Mouse (Mus musculus) heart, embryonic 13.5 days (tissue): Measurements from ENCODE around the gene Cyp27a1. TPM values are rescaled to one million over a fixed set of nuclear protein-coding genes. Genes with fewer than 3 reads are reported as not detected.

Experiments
- ATAC-seq: fragments of 200-750 bp; cut with Nextera tagmentation; 2 replicates; pipeline ENCODE4 v1.8.0; 2017; ENCODE audit warnings: moderate TSS enrichment; ENCODE audit not compliant: insufficient number of reproducible peaks, low FRiP score, low TSS enrichment; ENCODE audit errors: extremely low read depth
- H3K27ac ChIP-seq: fragments of 300-500 bp; sonication (generic); replicated peaks from 2 replicates; pipeline ENCODE4 v1.5.1; 2015; ENCODE audit warnings: moderate library complexity, mild to moderate bottlenecking, inconsistent platforms
- H3K27me3 ChIP-seq: fragments of 300-500 bp; sonication (generic); replicated peaks from 2 replicates; pipeline ENCODE4 v1.6.1; 2015; ENCODE audit warnings: mild to moderate bottlenecking, inconsistent platforms
- H3K36me3 ChIP-seq: fragments of 300-500 bp; sonication (generic); 2 replicates; pipeline ENCODE4 v1.6.1; 2015; ENCODE audit warnings: mild to moderate bottlenecking, inconsistent platforms
- H3K4me1 ChIP-seq: fragments of 300-500 bp; sonication (generic); 2 replicates; pipeline ENCODE4 v1.6.1; 2015; ENCODE audit warnings: inconsistent platforms
- H3K4me2 ChIP-seq: fragments of 300-500 bp; sonication (generic); 2 replicates; pipeline ENCODE4 v1.6.1; 2015; ENCODE audit warnings: inconsistent platforms, mild to moderate bottlenecking, moderate library complexity
- H3K4me3 ChIP-seq: fragments of 300-500 bp; sonication (generic); 2 replicates; pipeline ENCODE4 v1.5.1; 2015; ENCODE audit warnings: moderate library complexity, mild to moderate bottlenecking, inconsistent platforms
- H3K9ac ChIP-seq: fragments of 300-500 bp; sonication (generic); 2 replicates; pipeline ENCODE4 v1.6.1; 2015; ENCODE audit warnings: inconsistent platforms, mild to moderate bottlenecking, moderate library complexity
- H3K9me3 ChIP-seq: fragments of 300-500 bp; sonication (generic); 2 replicates; pipeline ENCODE4 v1.6.1; 2016; ENCODE audit warnings: inconsistent platforms
- WGBS: fragments of 180-500 bp; shearing (Covaris S2); methylation state at CpG from one replicate; pipeline ENCODE4 v1.1.7; 2015; ENCODE audit warnings: mixed read lengths; 5-methylcytosine and 5-hydroxymethylcytosine counted together
- polyA plus RNA-seq: library from polyadenylated mRNA; unstranded; fragments of >200 nt; fragmentation: Nextera tagmentation; extraction: Ambion mirVana; gene quantifications from 2 replicates; pipeline ENCODE4 v1.2.1, GENCODE M21; 2015

Cyp27a1 gene
- polyA plus RNA-seq, 1 experiment from 2014 or later, result 11.1 TPM

DNA sequence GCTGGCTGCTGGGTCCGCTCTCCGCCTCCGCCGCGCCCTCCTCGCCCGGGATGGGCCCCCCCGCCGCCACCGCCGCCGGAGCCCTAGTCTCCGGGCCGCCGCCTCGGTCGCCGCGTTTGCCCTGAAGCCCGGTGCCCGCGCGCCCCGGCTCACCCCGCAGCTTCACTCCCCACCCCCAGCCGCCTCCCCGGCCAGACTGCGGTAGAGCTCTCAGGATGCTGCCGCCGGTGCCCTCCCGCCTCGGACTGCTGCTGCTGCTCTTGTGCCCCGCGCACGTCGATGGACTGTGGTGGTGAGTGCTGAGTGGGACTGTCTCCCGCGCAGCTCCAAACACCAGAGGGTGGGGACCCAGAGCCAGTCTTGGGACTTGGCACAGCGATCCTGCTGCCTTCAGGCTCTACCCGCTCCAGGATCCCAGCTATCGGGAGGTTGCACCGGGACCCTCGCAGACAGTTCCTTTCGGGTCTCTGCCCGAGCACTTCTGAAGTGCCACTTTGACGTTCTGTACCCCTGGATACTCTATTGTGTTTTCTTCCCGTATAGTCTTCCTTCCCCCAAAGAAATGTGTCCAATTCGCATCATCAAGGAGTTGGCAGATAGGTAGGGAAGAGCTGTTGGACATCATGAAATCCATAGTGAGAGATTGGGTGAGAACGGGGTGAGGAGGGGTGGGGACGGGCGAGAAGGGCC is 58.7 kb downstream of the Cyp27a1 start:
- Histone ChIP-seq H3K9me3 (no peaks in the 10 kb centered on the region), H3K4me3 (peak overlapping the region; percentile 58), H3K4me1 (peaks cover 47% of the 10 kb centered on the region), H3K4me2 (peak overlapping the region; percentile 90), H3K36me3 (no peaks in the 10 kb centered on the region), H3K27me3 (peaks cover 97% of the 10 kb centered on the region), H3K27ac (no peak overlapping the region), H3K9ac (peak overlapping the region; percentile 77)
- under 1% methylated on average over 50 of the region's 51 CpGs for WGBS
- ATAC-seq, result no peak

DNA sequence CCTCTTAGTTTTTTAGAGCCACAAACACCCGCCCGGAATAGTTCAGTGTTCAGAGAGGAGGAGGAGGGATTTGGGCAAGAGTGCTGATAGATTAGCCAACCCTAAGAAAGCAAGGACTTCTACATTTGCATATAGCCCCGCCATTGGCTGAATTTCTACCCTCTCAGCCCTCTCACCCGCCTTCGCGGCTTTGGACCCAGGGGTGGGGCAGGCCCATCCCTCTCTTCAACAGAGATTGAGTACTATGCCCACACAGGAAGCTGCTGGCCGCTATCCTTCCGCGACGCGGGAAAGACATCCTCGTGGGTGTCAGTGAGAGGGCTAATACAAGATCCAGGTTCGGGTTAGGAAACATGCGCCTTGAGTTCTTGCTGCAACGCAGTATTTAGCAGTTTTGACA is 59.8 kb downstream of the Cyp27a1 start:
- under 1% methylated on average over 15 of the region's 15 CpGs for WGBS
- H3K4me3 ChIP-seq, result peak overlapping the region; percentile 58
- no peaks in the 10 kb centered on the region for H3K36me3 ChIP-seq

DNA sequence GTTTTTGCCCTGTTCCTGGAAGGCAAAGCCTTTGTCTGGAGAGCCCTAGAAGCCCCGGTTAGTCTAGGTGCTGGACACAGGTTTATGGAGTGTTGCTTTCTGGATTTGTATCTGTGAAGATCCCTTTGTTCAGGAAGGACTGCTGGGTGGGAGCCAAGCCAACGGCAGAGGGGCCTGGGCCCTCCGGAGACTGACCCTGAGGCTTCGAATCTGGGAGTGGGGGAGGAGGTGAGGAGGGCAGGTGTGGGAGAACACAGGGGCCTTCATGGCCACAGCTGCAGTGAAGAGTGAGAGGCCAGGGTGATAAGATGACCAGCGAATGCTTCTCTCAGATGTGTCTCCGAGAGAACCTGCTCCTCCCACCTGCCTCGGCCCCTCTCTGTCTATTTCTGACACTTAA is 60.7 kb downstream of the Cyp27a1 start:
- H3K9me3 ChIP-seq, result no peaks in the 10 kb centered on the region
- H3K4me2 ChIP-seq, result no peak overlapping the region
- H3K4me1 ChIP-seq, result peaks cover 47% of the 10 kb centered on the region
- no peak for ATAC-seq
- 16% methylated on average over 7 of the region's 7 CpGs for WGBS
- no peak overlapping the region for H3K4me3 ChIP-seq
- H3K27ac ChIP-seq, result no peak overlapping the region
- H3K36me3 ChIP-seq, result no peaks in the 10 kb centered on the region
- H3K27me3 ChIP-seq, result peaks cover 97% of the 10 kb centered on the region
- H3K9ac ChIP-seq, result no peak overlapping the region

More for the DNA sequence above, 59.8 kb downstream of the Cyp27a1 start:
- Histone ChIP-seq H3K4me2 (peak overlapping the region; percentile 90), H3K9ac (no peak overlapping the region), H3K27ac (no peak overlapping the region), H3K9me3 (no peaks in the 10 kb centered on the region), H3K4me1 (peaks cover 47% of the 10 kb centered on the region), H3K27me3 (peaks cover 97% of the 10 kb centered on the region)
- ATAC-seq, result peak; percentile 53; the same call in 1 of the 2 replicates

DNA sequence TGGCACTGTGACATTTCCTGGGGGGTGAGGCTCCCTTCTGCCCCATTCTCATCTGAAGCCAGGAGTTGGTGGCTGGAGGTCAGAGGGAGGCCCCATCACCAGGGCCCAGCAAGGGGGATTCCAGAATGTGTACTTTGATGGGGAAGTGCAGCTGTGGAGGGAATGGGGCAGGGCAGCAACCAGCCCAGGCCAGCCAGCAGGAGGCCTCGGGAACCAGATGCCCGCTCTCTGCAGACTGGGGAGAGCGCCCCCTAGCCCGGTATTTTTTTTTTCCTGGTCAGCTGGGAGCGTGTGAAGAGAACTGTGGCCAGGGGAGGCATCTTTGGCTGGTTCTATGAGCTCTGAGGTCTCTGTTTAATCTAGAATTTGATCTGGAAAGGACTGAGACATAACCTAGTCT is 62.4 kb downstream of the Cyp27a1 start:
- no peak for ATAC-seq
- Histone ChIP-seq H3K4me1 (peaks cover 37% of the 10 kb centered on the region), H3K36me3 (no peaks in the 10 kb centered on the region), H3K27ac (no peak overlapping the region), H3K27me3 (peaks cover 93% of the 10 kb centered on the region), H3K4me2 (no peak overlapping the region), H3K9ac (no peak overlapping the region), H3K4me3 (no peak overlapping the region), H3K9me3 (no peaks in the 10 kb centered on the region)
- 14% methylated on average over 5 of the region's 5 CpGs for WGBS

DNA sequence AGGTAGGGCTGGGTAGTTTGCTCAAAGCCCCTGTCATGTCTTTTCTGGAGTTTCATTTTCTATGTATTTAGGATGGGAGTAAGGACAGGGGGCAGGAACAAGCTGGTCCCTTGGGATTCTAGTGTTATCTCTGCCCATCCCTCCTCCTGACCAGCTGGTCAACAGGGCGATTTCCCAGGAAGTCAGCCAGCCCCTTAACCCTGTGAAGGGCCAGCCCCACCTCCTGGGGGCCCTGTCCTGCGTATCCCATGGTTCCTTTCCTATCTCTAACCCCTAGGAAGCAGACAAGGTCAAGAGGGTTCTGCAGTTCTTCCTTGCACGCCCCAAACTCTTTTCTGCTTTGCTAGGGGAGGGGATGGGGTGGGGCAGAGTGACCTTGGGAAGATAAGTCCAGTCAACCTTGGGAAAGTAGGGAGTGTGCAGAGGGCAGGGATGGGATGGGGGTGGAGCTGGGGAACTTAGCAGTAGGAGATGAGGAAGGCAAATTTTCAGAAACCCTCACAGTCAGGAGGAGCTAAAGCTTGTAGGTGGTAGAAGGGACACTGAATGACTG is 65.6 kb downstream of the Cyp27a1 start:
- H3K36me3 ChIP-seq, result no peaks in the 10 kb centered on the region
- no peak for ATAC-seq
- peaks cover 23% of the 10 kb centered on the region for H3K4me1 ChIP-seq
- H3K4me2 ChIP-seq, result no peak overlapping the region
- H3K27ac ChIP-seq, result no peak overlapping the region
- H3K9ac ChIP-seq, result no peak overlapping the region
- WGBS, result 8% methylated on average over 3 of the region's 3 CpGs
- no peak overlapping the region for H3K4me3 ChIP-seq
- peaks cover 96% of the 10 kb centered on the region for H3K27me3 ChIP-seq
- no peaks in the 10 kb centered on the region for H3K9me3 ChIP-seq

DNA sequence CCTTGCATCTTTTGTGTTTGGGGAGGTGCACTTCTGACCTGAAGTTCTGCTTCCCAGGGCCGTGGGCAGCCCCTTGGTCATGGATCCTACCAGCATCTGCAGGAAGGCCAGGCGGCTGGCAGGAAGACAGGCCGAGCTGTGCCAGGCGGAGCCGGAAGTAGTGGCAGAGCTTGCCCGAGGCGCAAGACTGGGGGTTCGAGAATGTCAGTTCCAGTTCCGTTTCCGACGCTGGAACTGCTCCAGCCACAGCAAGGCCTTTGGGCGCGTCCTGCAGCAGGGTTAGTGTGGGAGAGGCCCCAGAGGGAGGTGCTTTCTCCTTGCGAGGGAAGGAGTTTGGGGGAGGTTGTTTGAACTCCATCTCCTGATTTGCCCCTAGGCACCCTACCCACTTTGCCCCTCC is 68.7 kb downstream of the Cyp27a1 start:
- 19% methylated on average over 14 of the region's 14 CpGs for WGBS
- no peaks in the 10 kb centered on the region for H3K36me3 ChIP-seq
- no peak overlapping the region for H3K27ac ChIP-seq
- H3K9me3 ChIP-seq, result 0 out of 2 replicates have a peak, but pooled peaks cover 5% of the 10 kb centered on the region
- H3K27me3 ChIP-seq, result peaks cover 95% of the 10 kb centered on the region
- H3K4me2 ChIP-seq, result no peak overlapping the region
- no peak overlapping the region for H3K9ac ChIP-seq
- peak overlapping the region; percentile 4; the same call in 1 of the 2 replicates for H3K4me3 ChIP-seq
- peaks cover 20% of the 10 kb centered on the region for H3K4me1 ChIP-seq
- no peak for ATAC-seq

DNA sequence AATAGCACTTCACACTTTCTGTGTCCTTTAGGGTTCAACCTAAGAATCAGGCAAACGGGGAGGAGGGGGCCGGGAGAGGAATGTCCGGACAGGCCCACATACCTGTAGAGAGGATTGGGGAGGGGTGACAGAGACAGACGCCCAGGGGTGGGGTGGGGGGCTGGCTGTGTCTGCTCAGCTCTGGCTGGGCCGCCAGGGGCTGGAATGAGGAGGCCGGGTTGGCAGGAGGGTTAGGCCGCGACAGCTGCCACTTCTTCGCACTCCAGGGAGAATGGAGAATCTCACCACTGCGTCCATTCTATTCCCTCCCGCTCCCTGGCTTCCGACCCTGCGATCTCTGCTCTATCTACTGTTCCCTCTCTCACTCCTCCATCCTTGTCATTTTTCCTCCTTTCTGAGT is 70.2 kb downstream of the Cyp27a1 start:
- 6% methylated on average over 13 of the region's 13 CpGs for WGBS
- Histone ChIP-seq H3K4me2 (peak overlapping the region; percentile 89), H3K4me1 (peaks cover 20% of the 10 kb centered on the region), H3K36me3 (no peaks in the 10 kb centered on the region), H3K27ac (no peak overlapping the region), H3K27me3 (peaks cover 95% of the 10 kb centered on the region), H3K9ac (peak overlapping the region; percentile 25; the same call in 1 of the 2 replicates), H3K4me3 (peak overlapping the region; percentile 55), H3K9me3 (0 out of 2 replicates have a peak, but pooled peaks cover 5% of the 10 kb centered on the region)
- no peak for ATAC-seq

DNA sequence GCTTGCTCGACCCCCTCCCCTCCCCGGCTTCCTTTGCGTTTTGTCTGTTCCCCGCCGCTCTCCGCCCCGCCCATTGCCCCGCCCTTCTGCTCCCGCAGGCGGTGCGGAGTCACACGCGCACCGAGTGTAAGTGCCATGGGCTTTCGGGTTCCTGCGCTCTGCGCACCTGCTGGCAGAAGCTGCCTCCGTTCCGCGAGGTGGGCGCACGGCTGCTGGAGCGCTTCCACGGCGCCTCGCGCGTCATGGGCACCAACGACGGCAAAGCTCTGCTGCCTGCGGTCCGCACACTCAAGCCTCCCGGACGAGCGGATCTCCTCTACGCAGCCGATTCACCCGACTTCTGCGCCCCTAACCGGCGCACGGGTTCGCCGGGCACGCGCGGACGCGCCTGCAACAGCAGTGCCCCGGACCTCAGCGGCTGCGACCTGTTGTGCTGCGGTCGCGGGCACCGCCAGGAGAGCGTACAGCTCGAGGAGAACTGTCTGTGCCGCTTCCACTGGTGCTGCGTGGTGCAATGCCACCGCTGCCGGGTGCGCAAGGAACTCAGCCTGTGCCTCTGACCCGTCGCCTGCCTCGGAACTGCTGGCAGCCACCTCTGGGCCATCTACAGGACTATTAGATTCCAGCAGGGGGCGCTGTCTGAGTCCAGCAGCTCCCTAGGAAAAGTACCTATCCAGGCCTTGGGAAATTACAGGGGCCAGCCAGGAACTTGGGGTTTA is 70.8 kb downstream of the Cyp27a1 start:
- Histone ChIP-seq H3K4me3 (peak overlapping the region; percentile 55), H3K9ac (peak overlapping the region; percentile 25), H3K27ac (no peak overlapping the region), H3K27me3 (peaks cover 95% of the 10 kb centered on the region), H3K4me1 (peaks cover 20% of the 10 kb centered on the region), H3K4me2 (peak overlapping the region; percentile 89), H3K9me3 (0 out of 2 replicates have a peak, but pooled peaks cover 5% of the 10 kb centered on the region), H3K36me3 (no peaks in the 10 kb centered on the region)
- 2% methylated on average over 67 of the region's 67 CpGs for WGBS
- ATAC-seq, result no peak

Other genes with a start within 250 kb of the Cyp27a1 start
- gene Cnot9, start 207.5 kb upstream of the Cyp27a1 start, polyA plus RNA-seq, result 31.7 and 33.6 TPM in 2 replicates
- gene Plcd4, start 170.7 kb upstream of the Cyp27a1 start, polyA plus RNA-seq, result 0.52 and 0.64 TPM in 2 replicates
- gene Usp37, start 169.3 kb upstream of the Cyp27a1 start, polyA plus RNA-seq, result 19.1 and 19.2 TPM in 2 replicates
- gene Zfp142, start 125.3 kb upstream of the Cyp27a1 start, polyA plus RNA-seq, result 4.9 and 5.1 TPM in 2 replicates
- gene Bcs1l, start 125.3 kb upstream of the Cyp27a1 start, polyA plus RNA-seq, result 20.5 and 21.7 TPM in 2 replicates
- gene Rnf25, start 112.2 kb upstream of the Cyp27a1 start, polyA plus RNA-seq, result 23.7 and 24.5 TPM in 2 replicates
- gene Stk36, start 112.1 kb upstream of the Cyp27a1 start, polyA plus RNA-seq, result 2.8 and 3.5 TPM in 2 replicates
- 8.0 and 9.1 TPM in 2 replicates for gene Ttll4, start 51.8 kb upstream of the Cyp27a1 start, polyA plus RNA-seq
- 4.2 and 7.2 TPM in 2 replicates for gene Prkag3, start 35.6 kb downstream of the Cyp27a1 start, polyA plus RNA-seq
- gene Wnt6, start 58.3 kb downstream of the Cyp27a1 start, polyA plus RNA-seq, result 0.31 and 0.36 TPM in 2 replicates
- not detected in 2 replicates for gene Wnt10a, start 77.9 kb downstream of the Cyp27a1 start, polyA plus RNA-seq
- not detected in 2 replicates for gene Cdk5r2, start 141.4 kb downstream of the Cyp27a1 start, polyA plus RNA-seq
- 0.90 and 1.4 TPM in 2 replicates for gene Fev, start 171.8 kb downstream of the Cyp27a1 start, polyA plus RNA-seq
- gene Cryba2, start 179.6 kb downstream of the Cyp27a1 start, polyA plus RNA-seq, result not detected in 2 replicates
- not detected in 2 replicates for gene Cfap65, start 222.0 kb downstream of the Cyp27a1 start, polyA plus RNA-seq
- 0.05 and 0.31 TPM in 2 replicates for gene Ihh, start 238.1 kb downstream of the Cyp27a1 start, polyA plus RNA-seq